Comparison of ENCODE assay signal across 23 mouse cellular contexts in the genomic region with DNA sequence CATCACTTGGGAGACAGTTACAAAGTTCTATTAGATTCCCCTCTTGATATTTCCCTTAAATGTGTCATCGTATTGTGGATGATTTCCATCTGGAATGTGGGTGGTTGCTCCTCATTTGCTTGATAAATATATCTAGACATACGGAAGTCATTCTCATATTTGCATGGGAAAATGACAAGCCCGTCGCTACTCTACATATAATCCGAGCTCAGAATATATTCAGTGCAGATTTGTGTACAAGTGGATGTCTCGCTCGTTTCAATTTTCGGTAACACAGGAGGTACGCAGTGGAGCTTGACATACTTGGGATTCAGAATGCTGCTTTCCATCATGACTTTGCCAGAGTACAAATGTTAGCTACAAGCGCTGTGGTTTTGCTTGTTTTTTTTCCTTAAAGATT. TPM values are rescaled to one million over a fixed set of nuclear protein-coding genes. Genes with fewer than 3 reads are reported as not detected.
"Had no signal": no experiment of that assay in that cellular context is flagged by ENCODE, and none has a peak within 500 bp of the region (broad histone marks: within the 10 kb centered on the region; RNA-seq: fewer than 3 reads in every experiment).

No protein-coding gene starts in this region.

- H3K9me3 ChIP-seq: limb, embryonic 12.5 days; liver, embryonic 13.5 days; lung, embryonic 15.5 days; megakaryocyte, embryonic 14.5 days; midbrain, embryonic 15.5 days; neural tube, embryonic 12.5 days; stomach, embryonic 15.5 days had no signal

- ATAC-seq: liver, postnatal 0 days; midbrain, embryonic 15.5 days had no signal

- H3K4me3 ChIP-seq: left cerebral cortex, adult 2 months; limb, embryonic 12.5 days; liver, embryonic 13.5 days; lung, embryonic 15.5 days; megakaryocyte, embryonic 14.5 days; midbrain, embryonic 15.5 days; neural tube, embryonic 12.5 days; stomach, embryonic 15.5 days had no signal

- H3K4me1 ChIP-seq: limb, embryonic 12.5 days; midbrain, embryonic 15.5 days; neural tube, embryonic 12.5 days; stomach, embryonic 15.5 days had no signal

- H3K4me2 ChIP-seq: limb, embryonic 12.5 days; liver, embryonic 13.5 days; lung, embryonic 15.5 days; midbrain, embryonic 11.5 days; midbrain, embryonic 15.5 days; neural tube, embryonic 12.5 days; stomach, embryonic 15.5 days had no signal

- H3K36me3 ChIP-seq: limb, embryonic 12.5 days; liver, embryonic 13.5 days; lung, embryonic 15.5 days; midbrain, embryonic 15.5 days; neural tube, embryonic 12.5 days; stomach, embryonic 15.5 days had no signal

- H3K27me3 ChIP-seq: limb, embryonic 12.5 days; liver, embryonic 13.5 days; lung, embryonic 15.5 days; midbrain, embryonic 15.5 days; neural tube, embryonic 12.5 days; stomach, embryonic 15.5 days had no signal

- H3K9ac ChIP-seq: limb, embryonic 12.5 days; liver, embryonic 13.5 days; liver, postnatal 0 days; lung, embryonic 15.5 days; midbrain, embryonic 15.5 days; neural tube, embryonic 12.5 days; stomach, embryonic 15.5 days had no signal

- H3K27ac ChIP-seq: left cerebral cortex, adult 2 months; limb, embryonic 12.5 days; liver, embryonic 13.5 days; lung, embryonic 15.5 days; macrophage; midbrain, embryonic 15.5 days; neural tube, embryonic 12.5 days; stomach, embryonic 15.5 days had no signal

- DNase-seq: kidney, adult 11 months; kidney, postnatal 25 days; liver; liver, embryonic 13.5 days; liver, postnatal 0 days; lung, postnatal 14 days; thymus, postnatal 4 days had no signal

RNA-seq across cellular contexts. Expression of gene Iqcf5, which starts 5.0 kb away (rescaled TPM):
- total RNA-seq: left cerebral cortex, adult 2 months; monocyte, adult 5-6 weeks; neutrophil, adult 5-6 weeks had no signal
- polyA plus RNA-seq: kidney, embryonic 14.5 days; limb, embryonic 12.5 days; liver, embryonic 13.5 days; liver, postnatal 0 days; lung, embryonic 15.5 days; macrophage; midbrain, embryonic 11.5 days; midbrain, embryonic 15.5 days; neural tube, embryonic 12.5 days; spleen, adult 2 months; stomach, embryonic 15.5 days had no signal

RNA-seq across cellular contexts. Expression of gene Iqcf1, which starts 9.6 kb away (rescaled TPM):
- total RNA-seq: layer of hippocampus, postnatal 14 days; left cerebral cortex, adult 2 months; left cerebral cortex, postnatal 14 days; monocyte, adult 5-6 weeks; neutrophil, adult 5-6 weeks had no signal
- polyA plus RNA-seq: kidney, embryonic 14.5 days; limb, embryonic 12.5 days; liver, embryonic 13.5 days; liver, postnatal 0 days; lung, embryonic 15.5 days; macrophage; midbrain, embryonic 11.5 days; midbrain, embryonic 15.5 days; neural tube, embryonic 12.5 days; spleen, adult 2 months; stomach, embryonic 15.5 days; thymus, postnatal 0 days had no signal

RNA-seq across cellular contexts. Expression of gene Gpr62, which starts 43.6 kb away (rescaled TPM):
- total RNA-seq: neutrophil, adult 5-6 weeks had no signal
- polyA plus RNA-seq: liver, embryonic 13.5 days; liver, postnatal 0 days; macrophage had no signal
